Mouse (Mus musculus) forebrain, embryonic 16.5 days (tissue): ENCODE results near the gene Dclre1c. TPM values are rescaled to one million over a fixed set of nuclear protein-coding genes. Genes with fewer than 3 reads are reported as not detected.
"Not testable (repeated sequence)": the region's sequence is repeated elsewhere in the genome, so short reads cannot be mapped to it uniquely, and the experiment has no call there.

ENCODE experiments used
- ATAC-seq: fragments of 200-750 bp; cut with Nextera tagmentation; 2 replicates; pipeline ENCODE4 v1.8.0; 2017; ENCODE audit warnings: mild to moderate bottlenecking, moderate library complexity
- H3K27ac ChIP-seq: fragments of 300-500 bp; sonication (generic); 2 replicates; pipeline ENCODE4 v1.5.1; 2014; ENCODE audit warnings: low read length, control low read depth
- H3K27me3 ChIP-seq: fragments of 300-500 bp; sonication (generic); replicated peaks from 2 replicates; pipeline ENCODE4 v1.6.1; 2014; ENCODE audit warnings: low read length; ENCODE audit not compliant: control insufficient read depth, insufficient read depth
- H3K36me3 ChIP-seq: fragments of 300-500 bp; sonication (generic); 2 replicates; pipeline ENCODE4 v1.6.1; 2014; ENCODE audit not compliant: control insufficient read depth, insufficient read depth
- H3K4me1 ChIP-seq: fragments of 300-500 bp; sonication (generic); replicated peaks from 2 replicates; pipeline ENCODE4 v1.6.1; 2014; ENCODE audit warnings: low read length; ENCODE audit not compliant: control insufficient read depth, insufficient read depth
- H3K4me2 ChIP-seq: fragments of 300-500 bp; sonication (generic); 2 replicates; pipeline ENCODE4 v1.6.1; 2014; ENCODE audit warnings: mild to moderate bottlenecking, low read length, control low read depth
- H3K4me3 ChIP-seq: fragments of 300-500 bp; sonication (generic); replicated peaks from 2 replicates; pipeline ENCODE4 v1.5.1; 2014; ENCODE audit warnings: mild to moderate bottlenecking, low read length, control low read depth
- H3K9ac ChIP-seq: fragments of 300-500 bp; sonication (generic); replicated peaks from 2 replicates; pipeline ENCODE4 v1.6.1; 2014; ENCODE audit warnings: low read depth, low read length, control low read depth
- H3K9me3 ChIP-seq: fragments of 300-500 bp; sonication (generic); 2 replicates; pipeline ENCODE4 v1.6.1; 2016; ENCODE audit warnings: low read length; ENCODE audit not compliant: control insufficient read depth
- WGBS: fragments of 180-500 bp; shearing (Covaris S2); extraction: QIAGEN DNeasy Blood & Tissue Kit; methylation state at CpG from one replicate; pipeline ENCODE4 v1.1.7; 2014; 5-methylcytosine and 5-hydroxymethylcytosine counted together
- polyA plus RNA-seq: library from polyadenylated mRNA; unstranded; fragments of >200 nt; fragmentation: Nextera tagmentation; extraction: Ambion mirVana; gene quantifications from 2 replicates; pipeline ENCODE4 v1.2.1, GENCODE M21; 2015

Dclre1c gene
- polyA plus RNA-seq, result 8.3 and 9.8 TPM in 2 replicates

- Histone ChIP-seq H3K4me1 (peaks cover 10% of the 10 kb centered on the region), H3K4me3 (peak within 1 kb of the TSS; percentile 64), H3K36me3 (no peaks in the 10 kb centered on the region), H3K9me3 (no peaks in the 10 kb centered on the region), H3K4me2 (peak within 1 kb of the TSS; percentile 83), H3K9ac (peak within 1 kb of the TSS; percentile 53), H3K27ac (no peak within 1 kb of the TSS), H3K27me3 (no peaks in the 10 kb centered on the region)
- WGBS, result 2% methylated on average over 29 of the region's 29 CpGs
- ATAC-seq, result peak; percentile 99
Observed at GRCm38 (mm10) chr2:3423841-3424578, at the start of gene Dclre1c. Dclre1c (plus strand) TSS chr2:3424131.

DNA sequence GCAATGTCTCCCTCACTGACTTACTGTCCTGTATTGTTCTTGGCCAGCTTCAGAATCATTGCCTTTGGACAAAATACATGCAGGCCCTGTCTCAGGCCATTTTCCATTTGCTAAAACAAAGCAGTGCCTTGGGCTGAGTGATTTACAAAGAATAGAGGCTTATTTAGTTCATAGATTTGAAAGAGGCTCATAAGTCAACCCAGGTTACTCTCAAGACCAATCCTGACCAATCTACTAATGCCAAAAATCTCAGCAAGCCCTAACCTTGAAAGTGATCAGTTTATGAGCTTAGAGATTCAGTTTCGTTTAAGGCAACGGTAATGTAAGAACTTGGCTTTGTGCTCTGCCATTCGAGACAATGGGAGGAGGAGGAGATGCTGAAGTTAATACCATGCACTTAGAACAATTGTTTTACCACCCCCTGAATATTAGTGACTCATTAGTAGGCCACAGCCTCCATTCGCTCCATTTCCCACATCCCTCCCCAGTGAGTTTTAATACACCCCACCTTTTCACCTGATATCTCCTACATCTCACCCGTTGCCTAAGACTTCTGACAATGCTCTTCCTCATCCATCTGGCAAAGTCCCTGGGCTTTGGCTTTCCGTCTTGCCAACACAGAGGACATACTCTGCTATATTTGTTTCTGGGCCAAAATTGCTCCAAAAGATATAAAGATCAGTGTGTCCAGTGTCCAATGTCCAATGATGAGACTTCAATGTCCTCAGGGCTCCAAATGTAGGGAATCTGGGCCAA, 36.6 kb upstream of the Dclre1c start:
- Histone ChIP-seq H3K9me3 (no peaks in the 10 kb centered on the region), H3K9ac (no peak overlapping the region), H3K4me3 (no peak overlapping the region), H3K4me1 (no peaks in the 10 kb centered on the region), H3K27ac (no peak overlapping the region), H3K36me3 (no peaks in the 10 kb centered on the region), H3K4me2 (no peak overlapping the region), H3K27me3 (no peaks in the 10 kb centered on the region)
- no peak for ATAC-seq
- WGBS, result 82% methylated on average over 6 of the region's 6 CpGs

DNA sequence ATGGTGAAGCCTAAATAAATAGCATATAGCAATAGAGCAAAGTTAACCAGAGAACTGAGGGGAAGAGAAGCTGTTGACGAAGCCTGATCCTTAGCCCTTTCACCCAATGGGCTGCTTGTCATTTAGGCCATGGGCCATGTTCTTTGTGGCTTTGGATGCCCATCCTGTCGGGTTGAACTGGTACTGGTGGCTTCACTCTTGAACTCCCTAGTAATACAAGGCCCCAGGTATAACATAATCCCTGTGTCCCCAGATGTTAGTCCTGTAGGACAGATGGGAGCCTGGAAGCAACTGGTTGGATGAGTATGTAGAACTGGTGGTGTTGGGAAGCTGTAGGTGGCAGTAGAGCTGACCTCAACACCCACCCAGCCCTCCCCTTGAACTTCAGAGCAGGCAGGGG, 32.0 kb upstream of the Dclre1c start:
- Histone ChIP-seq H3K9me3 (no peaks in the 10 kb centered on the region), H3K4me3 (no peak overlapping the region), H3K36me3 (no peaks in the 10 kb centered on the region), H3K27ac (no peak overlapping the region), H3K9ac (no peak overlapping the region), H3K4me2 (no peak overlapping the region), H3K4me1 (no peaks in the 10 kb centered on the region), H3K27me3 (no peaks in the 10 kb centered on the region)
- ATAC-seq, result no peak
- WGBS, result 78% methylated on average over 2 of the region's 2 CpGs

GRCm38 (mm10) chr2:3397110-3397509, 26.8 kb upstream of the Dclre1c start, which contains the start of gene Olah:
Olah (minus strand) TSS chr2:3397210.
- not testable (repeated sequence) for H3K9me3 ChIP-seq, H3K27ac ChIP-seq, ATAC-seq, H3K9ac ChIP-seq, H3K4me1 ChIP-seq, H3K36me3 ChIP-seq, H3K4me3 ChIP-seq, H3K27me3 ChIP-seq, H3K4me2 ChIP-seq
- 66% methylated on average over 10 of the region's 10 CpGs for WGBS

GRCm38 (mm10) chr2:3405981-3406380, 17.9 kb upstream of the Dclre1c start:
- no peaks in the 10 kb centered on the region for H3K4me1 ChIP-seq
- no peak overlapping the region for H3K27ac ChIP-seq
- H3K4me3 ChIP-seq, result no peak overlapping the region
- H3K27me3 ChIP-seq, result no peaks in the 10 kb centered on the region
- H3K4me2 ChIP-seq, result no peak overlapping the region
- H3K9me3 ChIP-seq, result no peaks in the 10 kb centered on the region
- no peak for ATAC-seq
- no peaks in the 10 kb centered on the region for H3K36me3 ChIP-seq
- WGBS, result 90% methylated on average over 4 of the region's 4 CpGs
- no peak overlapping the region for H3K9ac ChIP-seq

DNA sequence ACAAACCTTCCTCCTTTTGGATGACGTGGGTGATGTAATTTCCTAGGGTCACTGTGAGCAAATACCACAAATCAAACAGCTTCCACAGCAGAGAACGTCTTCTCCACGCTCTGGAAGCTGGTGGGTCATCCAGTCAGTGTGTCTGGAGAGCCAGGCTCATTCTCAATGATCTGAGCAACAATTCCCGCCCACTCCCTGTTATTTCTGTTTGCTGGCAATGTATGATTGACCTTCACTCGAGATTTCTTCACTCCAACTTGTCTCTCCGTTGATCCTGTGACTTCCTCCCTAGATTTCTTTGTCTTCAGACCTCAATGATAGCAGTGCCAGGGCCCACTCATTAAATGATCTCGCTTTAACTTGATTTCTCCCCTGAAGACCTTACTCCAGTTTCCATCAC, 16.2 kb upstream of the Dclre1c start:
- no peak for ATAC-seq
- Histone ChIP-seq H3K36me3 (no peaks in the 10 kb centered on the region), H3K4me2 (no peak overlapping the region), H3K27ac (no peak overlapping the region), H3K4me1 (no peaks in the 10 kb centered on the region), H3K9me3 (no peaks in the 10 kb centered on the region), H3K9ac (no peak overlapping the region), H3K4me3 (no peak overlapping the region), H3K27me3 (no peaks in the 10 kb centered on the region)
- WGBS, result 85% methylated on average over 7 of the region's 7 CpGs

GRCm38 (mm10) chr2:3414241-3414640, 9.7 kb upstream of the Dclre1c start:
- no peak overlapping the region for H3K27ac ChIP-seq
- no peaks in the 10 kb centered on the region for H3K9me3 ChIP-seq
- H3K4me3 ChIP-seq, result no peak overlapping the region
- no peak overlapping the region for H3K9ac ChIP-seq
- WGBS, result 27% methylated on average over 4 of the region's 4 CpGs
- no peak for ATAC-seq
- H3K4me1 ChIP-seq, result peaks cover 4% of the 10 kb centered on the region
- peaks cover 6% of the 10 kb centered on the region; the same call in 1 of the 2 replicates for H3K27me3 ChIP-seq
- H3K36me3 ChIP-seq, result no peaks in the 10 kb centered on the region
- H3K4me2 ChIP-seq, result no peak overlapping the region

DNA sequence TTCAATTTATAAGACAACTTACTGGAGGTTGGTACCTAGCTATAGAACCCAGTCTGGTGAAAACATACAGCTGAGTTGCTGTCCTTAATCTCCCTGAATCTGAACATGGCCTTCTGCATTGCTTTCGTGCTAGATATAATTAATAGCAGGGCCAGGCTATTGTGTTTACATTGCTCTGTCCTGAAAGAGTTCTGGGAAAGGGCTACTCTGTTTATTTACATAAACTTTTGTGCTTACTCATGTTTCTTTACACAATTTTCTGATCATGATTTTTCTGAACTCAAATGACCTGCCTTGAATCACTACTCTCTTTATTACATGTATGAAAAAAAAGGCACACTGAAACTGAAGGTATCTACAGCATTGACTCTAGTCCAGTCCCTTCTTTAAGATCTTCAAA, 8.3 kb upstream of the Dclre1c start:
- no peak overlapping the region for H3K4me2 ChIP-seq
- no peak overlapping the region for H3K27ac ChIP-seq
- peaks cover 6% of the 10 kb centered on the region; the same call in 1 of the 2 replicates for H3K27me3 ChIP-seq
- H3K4me3 ChIP-seq, result no peak overlapping the region
- H3K9me3 ChIP-seq, result no peaks in the 10 kb centered on the region
- 43% methylated on average over 1 of the region's 1 CpGs for WGBS
- ATAC-seq, result no peak
- H3K36me3 ChIP-seq, result no peaks in the 10 kb centered on the region
- H3K4me1 ChIP-seq, result peaks cover 7% of the 10 kb centered on the region
- H3K9ac ChIP-seq, result no peak overlapping the region

DNA sequence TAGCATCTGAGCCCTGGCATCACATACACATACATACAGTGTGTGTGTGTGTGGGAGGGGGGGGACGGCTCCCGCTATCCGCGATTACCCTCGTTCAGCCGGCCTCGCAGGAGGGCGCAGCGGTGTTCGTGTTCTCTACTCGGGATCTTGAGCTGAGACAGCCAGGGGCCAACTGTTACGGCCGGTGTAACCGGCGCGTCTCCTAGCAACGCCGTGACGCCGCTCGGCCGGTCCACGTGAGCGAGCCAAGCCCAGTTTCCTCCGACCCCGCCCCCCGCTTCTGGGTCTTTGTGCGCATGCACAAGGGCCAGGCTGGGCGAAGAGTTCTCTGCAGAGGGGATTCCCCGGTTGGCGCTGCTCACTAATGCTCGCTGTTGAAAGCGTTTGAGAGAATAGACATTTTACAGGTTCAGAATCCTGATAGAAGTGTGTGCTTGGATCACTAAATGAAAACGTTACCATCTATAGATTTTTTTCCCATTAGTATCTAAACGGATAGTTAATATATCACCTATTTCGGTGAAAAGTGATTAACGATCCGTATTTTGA, 5.0 kb upstream of the Dclre1c start:
- H3K9ac ChIP-seq, result peak overlapping the region; percentile 48
- H3K27ac ChIP-seq, result no peak overlapping the region
- no peaks in the 10 kb centered on the region for H3K9me3 ChIP-seq
- H3K4me3 ChIP-seq, result peak overlapping the region; percentile 54
- H3K4me2 ChIP-seq, result peak overlapping the region; percentile 60
- H3K27me3 ChIP-seq, result peaks cover 6% of the 10 kb centered on the region; the same call in 1 of the 2 replicates
- peak; percentile 91 for ATAC-seq
- 2% methylated on average over 38 of the region's 38 CpGs for WGBS
- no peaks in the 10 kb centered on the region for H3K36me3 ChIP-seq
- peaks cover 7% of the 10 kb centered on the region for H3K4me1 ChIP-seq
